Mouse (Mus musculus) embryo, embryonic 10.5 days (tissue): ENCODE measurements around the gene Tmem243.

ENCODE experiments used
- DNase-seq: peaks from one replicate; pipeline ENCODE4 v3.0.0-alpha.2; 2015; ENCODE audit warnings: low spot score

The Tmem243 gene

DNA sequence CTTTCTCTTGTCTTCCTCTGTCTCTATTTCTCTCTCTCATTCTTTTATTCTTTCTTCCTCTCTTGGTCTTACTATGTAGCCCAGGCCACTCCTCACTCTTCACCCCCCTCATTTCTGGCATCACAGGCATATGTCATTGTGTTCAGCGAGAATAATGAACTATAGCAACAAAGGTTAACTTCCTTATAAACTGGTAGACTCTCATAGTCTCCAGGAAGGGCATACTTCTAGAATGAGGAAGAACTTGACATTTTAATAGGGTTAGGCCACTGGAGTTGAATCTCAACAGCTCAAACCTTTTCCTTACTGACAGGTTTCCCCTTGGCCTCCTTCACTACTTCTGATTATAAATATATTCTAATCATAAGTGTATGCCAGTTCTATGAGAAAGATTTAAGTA lies 86.0 kb downstream of the Tmem243 start:
- no peak for DNase-seq
